Mouse (Mus musculus): Measurements from ENCODE around the gene Tnni2. TPM values are rescaled to one million over a fixed set of nuclear protein-coding genes. Genes with fewer than 3 reads are reported as not detected.

The Tnni2 gene
- polyA plus RNA-seq, 1 experiment from 2014 or later, result 41.4 TPM

- peak; percentile 41 for ATAC-seq (ENCODE audit: low read depth)
- Histone ChIP-seq H3K9me3 (replicated peaks; ENCODE audit: control insufficient read depth, low read length) (no peaks in the 10 kb centered on the region), H3K4me2 (ENCODE audit: low read depth, low read length) (no peak overlapping the region), H3K9ac (ENCODE audit: low read depth, low read length) (no peak overlapping the region), H3K4me3 (ENCODE audit: low read depth, low read length) (no peak overlapping the region), H3K36me3 (ENCODE audit: control insufficient read depth, insufficient read depth) (no peaks in the 10 kb centered on the region), H3K27ac (ENCODE audit: low read length) (no peak overlapping the region), H3K4me1 (ENCODE audit: control insufficient read depth, low read depth, low read length) (peaks cover 3% of the 10 kb centered on the region), H3K27me3 (ENCODE audit: control insufficient read depth, insufficient read depth, low read depth, low read length) (no peaks in the 10 kb centered on the region)
- WGBS (ENCODE audit: insufficient replicate concordance), result 15% methylated on average over 4 of the region's 4 CpGs
These were observed 6.1 kb upstream of the Tnni2 start for GRCm38 (mm10) chr7:142435524-142435923.

- 66% methylated on average over 5 of the region's 5 CpGs for WGBS (ENCODE audit: insufficient replicate concordance)
- Histone ChIP-seq H3K9me3 (replicated peaks; ENCODE audit: control insufficient read depth, low read length) (no peaks in the 10 kb centered on the region), H3K9ac (ENCODE audit: low read depth, low read length) (no peak overlapping the region), H3K27ac (ENCODE audit: low read length) (no peak overlapping the region), H3K4me1 (ENCODE audit: control insufficient read depth, low read depth, low read length) (peaks cover 3% of the 10 kb centered on the region), H3K4me2 (ENCODE audit: low read depth, low read length) (no peak overlapping the region), H3K27me3 (ENCODE audit: control insufficient read depth, insufficient read depth, low read depth, low read length) (no peaks in the 10 kb centered on the region), H3K36me3 (ENCODE audit: control insufficient read depth, insufficient read depth) (no peaks in the 10 kb centered on the region), H3K4me3 (ENCODE audit: low read depth, low read length) (no peak overlapping the region)
- ATAC-seq (ENCODE audit: low read depth), result no peak
These were observed 4.3 kb upstream of the Tnni2 start for GRCm38 (mm10) chr7:142437324-142437723.

- Histone ChIP-seq H3K27me3 (ENCODE audit: control insufficient read depth, insufficient read depth, low read depth, low read length) (no peaks in the 10 kb centered on the region), H3K27ac (ENCODE audit: low read length) (no peak overlapping the region), H3K4me3 (ENCODE audit: low read depth, low read length) (no peak overlapping the region), H3K4me1 (ENCODE audit: control insufficient read depth, low read depth, low read length) (peaks cover 3% of the 10 kb centered on the region), H3K9me3 (replicated peaks; ENCODE audit: control insufficient read depth, low read length) (no peaks in the 10 kb centered on the region), H3K36me3 (ENCODE audit: control insufficient read depth, insufficient read depth) (no peaks in the 10 kb centered on the region), H3K9ac (ENCODE audit: low read depth, low read length) (no peak overlapping the region), H3K4me2 (ENCODE audit: low read depth, low read length) (no peak overlapping the region)
- ATAC-seq (ENCODE audit: low read depth), result no peak
- 69% methylated on average over 14 of the region's 14 CpGs for WGBS (ENCODE audit: insufficient replicate concordance)
These were observed 1.6 kb upstream of the Tnni2 start for GRCm38 (mm10) chr7:142439966-142440365.

- H3K4me3 ChIP-seq (ENCODE audit: low read depth, low read length), result no peak overlapping the region
- no peak overlapping the region for H3K4me2 ChIP-seq (ENCODE audit: low read depth, low read length)
- no peaks in the 10 kb centered on the region; the same call in 1 of the 2 replicates for H3K4me1 ChIP-seq (ENCODE audit: control insufficient read depth, low read depth, low read length)
- 55% methylated on average over 5 of the region's 5 CpGs for WGBS (ENCODE audit: insufficient replicate concordance)
- H3K36me3 ChIP-seq (ENCODE audit: control insufficient read depth, insufficient read depth), result no peaks in the 10 kb centered on the region
- no peak overlapping the region for H3K9ac ChIP-seq (ENCODE audit: low read depth, low read length)
- no peaks in the 10 kb centered on the region for H3K9me3 ChIP-seq (replicated peaks; ENCODE audit: control insufficient read depth, low read length)
- H3K27me3 ChIP-seq (ENCODE audit: control insufficient read depth, insufficient read depth, low read depth, low read length), result no peaks in the 10 kb centered on the region
- no peak overlapping the region for H3K27ac ChIP-seq (ENCODE audit: low read length)
- peak; percentile 14; the same call in 1 of the 2 replicates for ATAC-seq (ENCODE audit: low read depth)
These were observed 922 bp upstream of the Tnni2 start for GRCm38 (mm10) chr7:142440657-142441114.

GRCm38 (mm10) chr7:142442081-142442907 lies 686 bp downstream of the Tnni2 start:
- H3K4me3 ChIP-seq (ENCODE audit: low read depth, low read length), result no peak overlapping the region
- H3K9ac ChIP-seq (ENCODE audit: low read depth, low read length), result no peak overlapping the region
- no peak overlapping the region for H3K4me2 ChIP-seq (ENCODE audit: low read depth, low read length)
- no peaks in the 10 kb centered on the region; the same call in 1 of the 2 replicates for H3K4me1 ChIP-seq (ENCODE audit: control insufficient read depth, low read depth, low read length)
- 46% methylated on average over 9 of the region's 9 CpGs for WGBS (ENCODE audit: insufficient replicate concordance)
- H3K27ac ChIP-seq (ENCODE audit: low read length), result peak overlapping the region; percentile 70
- H3K27me3 ChIP-seq (ENCODE audit: control insufficient read depth, insufficient read depth, low read depth, low read length), result no peaks in the 10 kb centered on the region
- no peaks in the 10 kb centered on the region for H3K9me3 ChIP-seq (replicated peaks; ENCODE audit: control insufficient read depth, low read length)
- peak; percentile 30 for ATAC-seq (ENCODE audit: low read depth)
- H3K36me3 ChIP-seq (ENCODE audit: control insufficient read depth, insufficient read depth), result no peaks in the 10 kb centered on the region

GRCm38 (mm10) chr7:142442908-142443420 lies 1.4 kb downstream of the Tnni2 start:
- Histone ChIP-seq H3K9ac (ENCODE audit: low read depth, low read length) (no peak overlapping the region), H3K4me2 (ENCODE audit: low read depth, low read length) (no peak overlapping the region), H3K36me3 (ENCODE audit: control insufficient read depth, insufficient read depth) (no peaks in the 10 kb centered on the region), H3K9me3 (replicated peaks; ENCODE audit: control insufficient read depth, low read length) (no peaks in the 10 kb centered on the region), H3K27me3 (ENCODE audit: control insufficient read depth, insufficient read depth, low read depth, low read length) (no peaks in the 10 kb centered on the region), H3K4me1 (ENCODE audit: control insufficient read depth, low read depth, low read length) (no peaks in the 10 kb centered on the region; the same call in 1 of the 2 replicates), H3K27ac (ENCODE audit: low read length) (peak overlapping the region; percentile 70), H3K4me3 (ENCODE audit: low read depth, low read length) (no peak overlapping the region)
- no peak; the same call in 1 of the 2 replicates for ATAC-seq (ENCODE audit: low read depth)
- 65% methylated on average over 7 of the region's 7 CpGs for WGBS (ENCODE audit: insufficient replicate concordance)

- 70% methylated on average over 5 of the region's 5 CpGs for WGBS (ENCODE audit: insufficient replicate concordance)
- Histone ChIP-seq H3K27me3 (ENCODE audit: control insufficient read depth, insufficient read depth, low read depth, low read length) (no peaks in the 10 kb centered on the region), H3K27ac (ENCODE audit: low read length) (peak overlapping the region; percentile 70; the same call in 1 of the 2 replicates)
These were observed 1.9 kb downstream of the Tnni2 start for GRCm38 (mm10) chr7:142443474-142443873.

GRCm38 (mm10) chr7:142444171-142444570 lies 2.6 kb downstream of the Tnni2 start:
- Histone ChIP-seq H3K9me3 (replicated peaks; ENCODE audit: control insufficient read depth, low read length) (no peaks in the 10 kb centered on the region), H3K27ac (ENCODE audit: low read length) (no peak overlapping the region), H3K4me2 (ENCODE audit: low read depth, low read length) (no peak overlapping the region), H3K9ac (ENCODE audit: low read depth, low read length) (no peak overlapping the region), H3K4me1 (ENCODE audit: control insufficient read depth, low read depth, low read length) (no peaks in the 10 kb centered on the region; the same call in 1 of the 2 replicates), H3K4me3 (ENCODE audit: low read depth, low read length) (no peak overlapping the region), H3K27me3 (ENCODE audit: control insufficient read depth, insufficient read depth, low read depth, low read length) (no peaks in the 10 kb centered on the region), H3K36me3 (ENCODE audit: control insufficient read depth, insufficient read depth) (no peaks in the 10 kb centered on the region)
- no peak for ATAC-seq (ENCODE audit: low read depth)
- 66% methylated on average over 6 of the region's 6 CpGs for WGBS (ENCODE audit: insufficient replicate concordance)

More at GRCm38 (mm10) chr7:142443474-142443873, 1.9 kb downstream of the Tnni2 start:
- Histone ChIP-seq H3K36me3 (ENCODE audit: control insufficient read depth, insufficient read depth) (no peaks in the 10 kb centered on the region), H3K9ac (ENCODE audit: low read depth, low read length) (no peak overlapping the region), H3K4me3 (ENCODE audit: low read depth, low read length) (no peak overlapping the region), H3K4me2 (ENCODE audit: low read depth, low read length) (no peak overlapping the region), H3K9me3 (replicated peaks; ENCODE audit: control insufficient read depth, low read length) (no peaks in the 10 kb centered on the region), H3K4me1 (ENCODE audit: control insufficient read depth, low read depth, low read length) (no peaks in the 10 kb centered on the region; the same call in 1 of the 2 replicates)
- ATAC-seq (ENCODE audit: low read depth), result no peak

- H3K27ac ChIP-seq (ENCODE audit: low read length), result no peak overlapping the region
- WGBS (ENCODE audit: insufficient replicate concordance), result 72% methylated on average over 6 of the region's 6 CpGs
- ATAC-seq (ENCODE audit: low read depth), result no peak
- H3K36me3 ChIP-seq (ENCODE audit: control insufficient read depth, insufficient read depth), result no peaks in the 10 kb centered on the region
- no peak overlapping the region for H3K4me3 ChIP-seq (ENCODE audit: low read depth, low read length)
- H3K4me1 ChIP-seq (ENCODE audit: control insufficient read depth, low read depth, low read length), result no peaks in the 10 kb centered on the region; the same call in 1 of the 2 replicates
- no peak overlapping the region for H3K4me2 ChIP-seq (ENCODE audit: low read depth, low read length)
- H3K27me3 ChIP-seq (ENCODE audit: control insufficient read depth, insufficient read depth, low read depth, low read length), result no peaks in the 10 kb centered on the region
- no peaks in the 10 kb centered on the region for H3K9me3 ChIP-seq (replicated peaks; ENCODE audit: control insufficient read depth, low read length)
- no peak overlapping the region for H3K9ac ChIP-seq (ENCODE audit: low read depth, low read length)
These were observed 3.7 kb downstream of the Tnni2 start for GRCm38 (mm10) chr7:142445324-142445723.

Data from liver, embryonic 16.5 days (tissue).